Mouse (Mus musculus) spleen, adult 2 months (tissue): ENCODE data around the gene Phykpl. TPM values are rescaled to one million over a fixed set of nuclear protein-coding genes. Genes with fewer than 3 reads are reported as not detected.
A peak's percentile ranks its signal among the peaks of the same experiment; 100 is the strongest.
"Not testable (repeated sequence)": the region's sequence is repeated elsewhere in the genome, so short reads cannot be mapped to it uniquely, and the experiment has no call there.

Source experiments
- DNase-seq, 2 experiments: peaks; one replicate each; pipeline versions ENCODE4 v3.0.0 to v3.0.0-alpha.2; 2012 to 2021; ENCODE audit warnings: low spot score in 2 of 2, low read depth in 1 of 2
- H3K27ac ChIP-seq: fragments of 200-500 bp; 2 replicates; pipeline ENCODE4 v1.5.1; 2012; ENCODE audit warnings: low read length, inconsistent platforms; ENCODE audit not compliant: insufficient read depth
- H3K27me3 ChIP-seq: fragments of 200-500 bp; 2 replicates; pipeline ENCODE4 v1.6.1; 2012; ENCODE audit warnings: mild to moderate bottlenecking, moderate library complexity, low read length, inconsistent platforms; ENCODE audit not compliant: control insufficient read depth, insufficient read depth
- H3K36me3 ChIP-seq: fragments of 200-500 bp; 2 replicates; pipeline ENCODE4 v1.6.1; 2012; ENCODE audit warnings: mild to moderate bottlenecking, low read length, inconsistent platforms; ENCODE audit not compliant: control insufficient read depth, insufficient read depth
- H3K4me1 ChIP-seq: fragments of 200-500 bp; 2 replicates; pipeline ENCODE4 v1.6.1; 2011; ENCODE audit warnings: inconsistent platforms; ENCODE audit not compliant: control insufficient read depth, insufficient read depth, insufficient read length
- H3K4me3 ChIP-seq: fragments of 200-500 bp; 2 replicates; pipeline ENCODE4 v1.5.1; 2011; ENCODE audit warnings: mild to moderate bottlenecking, inconsistent platforms; ENCODE audit not compliant: insufficient read depth, insufficient read length; ENCODE audit errors: extremely low read depth
- CTCF ChIP-seq: fragments of 200-500 bp; IDR thresholded peaks from 2 replicates; pipeline ENCODE4 v1.5.1; 2011; ENCODE audit warnings: mild to moderate bottlenecking, inconsistent platforms; ENCODE audit not compliant: insufficient read depth, insufficient read length, insufficient replicate concordance; ENCODE audit errors: extremely low read depth
- POLR2A ChIP-seq: fragments of 200-500 bp; IDR thresholded peaks from 2 replicates; pipeline ENCODE4 v1.6.1; 2011; ENCODE audit warnings: low read depth, low read length, inconsistent platforms
- WGBS: fragments of 180-500 bp; shearing (Covaris S2); methylation state at CpG from one replicate; pipeline ENCODE4 v1.1.7; 2018; 5-methylcytosine and 5-hydroxymethylcytosine counted together
- polyA plus RNA-seq: library from polyadenylated mRNA; depleted of rRNA; stranded (reverse); fragments of >200 nt; gene quantifications from 2 replicates; pipeline ENCODE4 v1.2.3, GENCODE M21; 2012

The Phykpl gene
- polyA plus RNA-seq, 1 experiment = 13.2 TPM

DNA sequence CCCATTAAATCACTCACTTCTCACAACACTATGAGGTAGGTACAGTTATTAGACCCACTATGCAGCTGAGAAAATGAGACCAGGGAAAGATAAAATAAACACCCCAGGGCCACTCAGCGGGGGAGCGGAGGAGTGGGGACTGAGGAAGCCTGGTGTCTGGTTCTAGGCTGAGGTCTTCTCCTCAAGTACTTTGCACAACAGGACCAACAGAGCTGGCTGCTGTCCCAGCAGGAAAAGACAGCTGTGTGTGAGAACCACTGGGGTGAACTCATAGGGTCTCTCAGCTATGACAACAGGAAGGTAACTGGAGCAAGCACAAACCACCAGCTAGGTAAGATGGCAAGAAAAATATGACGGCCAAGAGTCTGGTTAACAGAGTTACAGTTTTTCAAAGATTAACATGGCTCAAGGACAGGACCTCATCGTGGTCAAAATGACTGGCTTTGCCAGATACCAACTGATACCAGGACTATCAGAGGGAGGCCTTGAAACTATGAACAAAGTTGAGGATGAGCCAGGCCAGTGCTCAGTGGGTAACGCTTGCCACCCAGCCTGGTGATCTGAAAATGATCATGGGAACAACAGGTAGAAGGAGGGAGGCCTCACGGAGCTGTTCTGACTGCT, 47.7 kb downstream of the Phykpl start:
- H3K27ac ChIP-seq = peak overlapping the region; percentile 22
- no peak for DNase-seq
- peaks cover 12% of the 10 kb centered on the region; the same call in 1 of the 2 replicates for H3K4me1 ChIP-seq
- H3K4me3 ChIP-seq = no peak overlapping the region
- TF ChIP-seq POLR2A = no peak
- TF ChIP-seq CTCF = no peak
- H3K27me3 ChIP-seq = no peaks in the 10 kb centered on the region
- peaks cover 7% of the 10 kb centered on the region for H3K36me3 ChIP-seq
- WGBS = 49% methylated on average over 6 of the region's 6 CpGs

DNA sequence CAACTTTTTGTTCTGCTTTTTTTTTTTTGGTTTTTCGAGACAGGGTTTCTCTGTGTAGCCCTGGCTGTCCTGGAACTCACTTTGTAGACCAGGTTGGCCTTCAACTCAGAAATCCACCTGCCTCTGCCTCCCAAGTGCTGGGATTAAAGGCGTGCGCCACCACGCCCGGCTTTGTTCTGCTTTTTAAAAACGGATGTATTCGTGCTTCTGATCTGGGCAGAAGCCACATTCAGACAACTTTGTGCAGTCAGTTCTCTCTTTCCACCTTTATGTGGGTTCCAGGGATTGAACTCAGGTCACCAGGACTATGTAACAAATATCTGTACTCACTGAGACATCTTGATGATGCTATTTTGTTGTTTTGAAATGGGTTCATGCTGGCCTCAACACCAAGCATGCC, 48.6 kb downstream of the Phykpl start:
- H3K4me3 ChIP-seq, H3K27ac ChIP-seq, H3K36me3 ChIP-seq, H3K27me3 ChIP-seq, DNase-seq: not testable (repeated sequence)
- 48% methylated on average over 7 of the region's 7 CpGs for WGBS
- peaks cover 12% of the 10 kb centered on the region; the same call in 1 of the 2 replicates for H3K4me1 ChIP-seq

DNA sequence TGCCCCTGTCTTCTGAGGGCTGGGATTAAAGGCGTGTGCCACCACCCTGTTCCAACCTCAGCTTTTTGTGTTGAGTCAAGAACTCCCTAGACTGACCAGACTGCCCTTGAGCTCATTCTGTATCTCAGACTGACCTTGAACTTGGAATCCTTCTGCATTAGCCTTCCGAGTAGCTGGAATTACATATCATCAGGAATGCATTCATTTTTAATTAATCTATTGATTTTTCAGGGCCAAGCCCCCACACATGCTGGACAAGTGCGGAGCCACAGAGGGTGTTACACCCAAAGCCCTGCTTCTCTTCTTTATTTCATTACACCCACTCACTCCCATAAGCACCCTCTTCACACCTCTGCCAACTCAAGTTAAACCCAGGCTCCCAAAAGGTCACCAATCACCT, 49.2 kb downstream of the Phykpl start:
- WGBS = 87% methylated on average over 3 of the region's 3 CpGs
- no peak for DNase-seq
- Histone ChIP-seq H3K27ac (no peak overlapping the region), H3K4me3 (no peak overlapping the region), H3K4me1 (peaks cover 12% of the 10 kb centered on the region; the same call in 1 of the 2 replicates), H3K27me3 (no peaks in the 10 kb centered on the region), H3K36me3 (peaks cover 3% of the 10 kb centered on the region)
- TF ChIP-seq POLR2A (no peak), CTCF (no peak)

DNA sequence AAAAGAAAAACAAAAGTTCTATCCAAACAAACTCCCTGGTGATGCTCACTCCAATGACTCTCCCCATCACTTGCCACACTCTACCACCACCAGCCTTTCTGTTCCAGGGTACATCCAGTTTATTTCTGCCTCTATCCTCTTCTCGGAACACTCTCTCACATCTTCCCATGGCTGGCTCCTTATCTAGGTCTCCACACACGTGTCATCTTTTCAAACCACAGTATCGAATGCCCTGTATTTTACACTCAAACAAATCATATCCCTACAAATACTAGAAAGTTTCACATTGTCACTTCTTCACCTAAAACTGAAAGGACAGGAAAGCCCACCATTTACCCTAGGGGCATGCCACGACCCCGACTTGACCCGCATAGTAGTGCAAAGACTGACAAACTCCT, 50.6 kb downstream of the Phykpl start:
- WGBS = 8% methylated on average over 6 of the region's 6 CpGs
- H3K4me3 ChIP-seq = peak overlapping the region; percentile 61
- TF ChIP-seq CTCF (no peak), POLR2A (no peak)
- H3K36me3 ChIP-seq = no peaks in the 10 kb centered on the region
- no peaks in the 10 kb centered on the region for H3K27me3 ChIP-seq
- peak overlapping the region; percentile 92 for H3K27ac ChIP-seq
- no peak for DNase-seq
- H3K4me1 ChIP-seq = peaks cover 12% of the 10 kb centered on the region; the same call in 1 of the 2 replicates

DNA sequence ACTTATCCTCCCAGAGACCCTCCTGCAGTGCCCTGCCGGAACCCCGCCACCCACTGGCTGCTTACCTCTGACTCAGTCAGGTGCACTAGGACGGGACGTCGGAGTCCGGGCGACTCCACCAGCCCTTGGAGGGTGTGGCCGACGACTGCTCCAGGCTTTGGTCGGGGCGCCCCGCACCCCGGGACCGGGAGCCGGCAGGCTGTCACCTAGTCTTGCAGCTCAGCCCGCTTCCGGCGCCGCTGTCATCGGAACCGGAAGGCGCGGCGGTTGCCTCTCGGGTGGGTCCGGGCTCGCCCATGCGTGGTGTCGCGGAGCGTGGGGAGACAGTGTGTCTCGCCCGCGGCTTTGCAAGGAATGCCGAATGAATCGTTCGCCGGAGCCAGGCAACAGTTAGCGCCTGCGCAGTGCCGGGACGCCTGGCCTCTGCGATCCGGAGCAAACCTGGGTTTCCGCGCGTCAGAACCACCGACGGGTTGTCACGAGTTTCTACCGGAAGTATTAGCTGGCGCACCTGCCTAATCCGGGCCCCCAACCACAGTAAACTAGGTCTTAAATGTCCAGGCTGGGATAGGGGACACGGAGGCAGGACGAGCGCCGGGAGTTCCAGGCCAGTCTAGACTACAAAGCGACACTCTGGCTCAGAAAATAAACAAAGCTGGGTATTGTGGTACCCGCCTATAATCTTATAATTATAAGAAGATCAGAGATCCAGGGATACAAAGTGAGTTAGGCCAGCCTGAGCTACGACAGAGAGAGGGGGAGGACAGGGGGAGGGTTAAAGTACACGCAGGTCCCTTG, 51.2 kb downstream of the Phykpl start, which contains the start of gene Rmnd5b:
Rmnd5b (minus strand) TSS at position 372 of the 798 bp plus-strand sequence.
- no peaks in the 10 kb centered on the region for H3K27me3 ChIP-seq
- TF ChIP-seq CTCF (no peak), POLR2A (peak; percentile 39; the same call in 1 of the 2 replicates)
- peaks cover 12% of the 10 kb centered on the region; the same call in 1 of the 2 replicates for H3K4me1 ChIP-seq
- under 1% methylated on average over 55 of the region's 61 CpGs for WGBS
- DNase-seq = peak; percentile 81 to 83
- no peaks in the 10 kb centered on the region for H3K36me3 ChIP-seq
- peak within 1 kb of the TSS; percentile 92 for H3K27ac ChIP-seq
- H3K4me3 ChIP-seq = peak within 1 kb of the TSS; percentile 61

DNA sequence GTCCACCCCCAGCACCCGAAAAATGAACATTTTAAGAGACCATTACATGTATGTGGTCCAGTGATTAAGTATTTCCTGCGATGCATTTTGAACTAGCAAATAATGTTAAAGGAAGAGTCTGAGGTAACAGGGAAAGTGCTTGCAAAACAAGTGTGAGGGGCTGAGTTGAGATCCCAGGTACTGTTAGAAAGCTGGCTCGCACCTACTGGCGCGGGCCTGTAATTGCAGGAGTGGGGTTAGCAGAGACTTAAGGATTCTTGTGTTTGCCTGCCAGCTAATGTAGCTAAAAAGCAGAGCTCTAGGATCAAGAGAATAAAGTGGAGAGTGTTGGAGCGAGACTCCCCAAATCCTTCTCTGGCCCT, 51.7 kb downstream of the Phykpl start:
- Histone ChIP-seq H3K27ac (peak overlapping the region; percentile 92), H3K4me1 (peaks cover 12% of the 10 kb centered on the region; the same call in 1 of the 2 replicates), H3K27me3 (no peaks in the 10 kb centered on the region), H3K36me3 (no peaks in the 10 kb centered on the region), H3K4me3 (peak overlapping the region; percentile 61)
- DNase-seq = peak; percentile 68 to 73
- WGBS = 7% methylated on average over 6 of the region's 6 CpGs
- peak; percentile 53; the same call in 1 of the 2 replicates for TF ChIP-seq CTCF
- no peak for TF ChIP-seq POLR2A
